ENCODE assay signal across 13 mouse cellular contexts in genomic region chr16:95349745-95350144, GRCm38 (mm10).
DNase-seq lines count a peak whose midpoint lies in the region; ATAC-seq and TF ChIP-seq lines count a peak whose summit lies in the region.
"Had no signal": no experiment of that assay in that cellular context is flagged by ENCODE, and none has a peak within 500 bp of the region (broad histone marks: within the 10 kb centered on the region; RNA-seq: fewer than 3 reads in every experiment).

No protein-coding gene starts in this region.

- in situ Hi-C loops in CH12.LX (cut with MboI; ENCODE audit: low pct_ligation_motif_present, low pct_unique_long_range_greater_than_20kb, low sequenced_read_pairs): loop anchor here (5.0 to 25.0 kb wide), 3 partner anchors 223 to 615 kb away; no protein-coding TSS in a partner anchor

- peak overlapping the region; percentile 62 for H3K27ac ChIP-seq in liver, postnatal 0 days (ENCODE audit: low read depth)
- H3K27ac ChIP-seq in liver, embryonic 11.5 days (ENCODE audit: low read depth, low read length): no peak overlapping the region
- peak overlapping the region; percentile 33 for H3K27ac ChIP-seq in CH12.LX (ENCODE audit: insufficient read depth, low read depth)
- H3K27ac ChIP-seq in kidney, embryonic 16.5 days (ENCODE audit: low read length): no peak overlapping the region
- H3K27ac ChIP-seq: embryonic facial prominence, embryonic 10.5 days; forebrain, embryonic 15.5 days; hindbrain, embryonic 10.5 days; hindbrain, embryonic 15.5 days had no signal

- no peaks in the 10 kb centered on the region for H3K9me3 ChIP-seq in liver, postnatal 0 days (ENCODE audit: low read length)
- no peaks in the 10 kb centered on the region for H3K9me3 ChIP-seq in liver, embryonic 11.5 days (ENCODE audit: control insufficient read depth, low read length)
- no peaks in the 10 kb centered on the region for H3K9me3 ChIP-seq in CH12.LX (replicated peaks; ENCODE audit: low read length)
- no peaks in the 10 kb centered on the region for H3K9me3 ChIP-seq in kidney, embryonic 16.5 days (ENCODE audit: low read length)
- H3K9me3 ChIP-seq: embryonic facial prominence, embryonic 10.5 days; forebrain, embryonic 15.5 days; hindbrain, embryonic 10.5 days; hindbrain, embryonic 15.5 days had no signal

- TF ChIP-seq CTCF in liver, postnatal 0 days (IDR thresholded peaks at IDR 0.05; ENCODE audit: low read depth): no peak
- no peak for TF ChIP-seq CTCF in CH12.LX (conservative IDR thresholded peaks at IDR 0.05 in 1 of 2, IDR thresholded peaks at IDR 0.05 in 1 of 2; ENCODE audit: low read depth in 2 of 2, low read length in 2 of 2)

- no peak for TF ChIP-seq RAD21 in CH12.LX (IDR thresholded peaks at IDR 0.05; ENCODE audit: low read depth, low read length)

- H3K9ac ChIP-seq in liver, postnatal 0 days (replicated peaks): no peak overlapping the region
- H3K9ac ChIP-seq in liver, embryonic 11.5 days (ENCODE audit: low read depth, low read length): no peak overlapping the region
- H3K9ac ChIP-seq in CH12.LX (ENCODE audit: insufficient read depth, low read depth): no peak overlapping the region
- no peak overlapping the region for H3K9ac ChIP-seq in kidney, embryonic 16.5 days (replicated peaks; ENCODE audit: low read length)
- H3K9ac ChIP-seq: forebrain, embryonic 15.5 days; hindbrain, embryonic 15.5 days had no signal

- intact Hi-C loops in heart, postnatal 25 days (cut with DNase I): loop anchor here (2.0 to 10.0 kb wide), 5 partner anchors 83 to 613 kb away; no protein-coding TSS in a partner anchor

- WGBS in liver, postnatal 0 days (ENCODE audit: insufficient replicate concordance): 72% methylated on average over 5 of the region's 5 CpGs
- 74% methylated on average over 5 of the region's 5 CpGs for WGBS in liver, embryonic 11.5 days
- WGBS in kidney, embryonic 16.5 days: 57% methylated on average over 5 of the region's 5 CpGs

- H3K27me3 ChIP-seq in liver, postnatal 0 days (ENCODE audit: insufficient read depth, low read length): no peaks in the 10 kb centered on the region
- H3K27me3 ChIP-seq in liver, embryonic 11.5 days (replicated peaks; ENCODE audit: control insufficient read depth, insufficient read depth, low read length): no peaks in the 10 kb centered on the region
- no peaks in the 10 kb centered on the region for H3K27me3 ChIP-seq in CH12.LX (replicated peaks)
- H3K27me3 ChIP-seq in kidney, embryonic 16.5 days (ENCODE audit: insufficient read depth, low read length): no peaks in the 10 kb centered on the region
- H3K27me3 ChIP-seq: forebrain, embryonic 15.5 days; hindbrain, embryonic 15.5 days had no signal

- H3K36me3 ChIP-seq in liver, postnatal 0 days (replicated peaks; ENCODE audit: insufficient read depth, low read length): no peaks in the 10 kb centered on the region
- H3K36me3 ChIP-seq in liver, embryonic 11.5 days (ENCODE audit: control insufficient read depth, insufficient read depth, low read length): no peaks in the 10 kb centered on the region
- H3K36me3 ChIP-seq in CH12.LX (replicated peaks in 1 of 2; ENCODE audit: control insufficient read depth in 1 of 2, insufficient read depth in 1 of 2, low read length in 1 of 2): no peaks in the 10 kb centered on the region
- H3K36me3 ChIP-seq in kidney, embryonic 16.5 days (ENCODE audit: insufficient read depth, low read length): no peaks in the 10 kb centered on the region
- H3K36me3 ChIP-seq: embryonic facial prominence, embryonic 10.5 days; forebrain, embryonic 15.5 days; hindbrain, embryonic 10.5 days; hindbrain, embryonic 15.5 days had no signal

- no peaks in the 10 kb centered on the region for H3K79me2 ChIP-seq in CH12.LX (replicated peaks; ENCODE audit: control insufficient read depth, extremely low read depth, insufficient read depth, poor library complexity, severe bottlenecking)

- peak; percentile 80 for DNase-seq in heart, adult 11 months
- no peak for DNase-seq in heart, postnatal 25 days (ENCODE audit: low spot score)
- peak; percentile 39 for DNase-seq in liver, postnatal 0 days
- no peak for DNase-seq in liver, embryonic 11.5 days (ENCODE audit: low spot score)
- no peak for DNase-seq in CH12.LX (ENCODE audit: extremely low read depth)
- no peak for DNase-seq in frontal cortex, postnatal 25 days (ENCODE audit: low spot score in 2 of 2)
- DNase-seq: adrenal gland, adult 8-10 months had no signal

- H3K4me2 ChIP-seq in liver, postnatal 0 days (ENCODE audit: low read depth, low read length): no peak overlapping the region
- no peak overlapping the region for H3K4me2 ChIP-seq in liver, embryonic 11.5 days
- H3K4me2 ChIP-seq in CH12.LX (ENCODE audit: insufficient read depth, low read depth, poor library complexity, severe bottlenecking): no peak overlapping the region
- H3K4me2 ChIP-seq in kidney, embryonic 16.5 days (replicated peaks; ENCODE audit: low read depth, low read length): no peak overlapping the region
- H3K4me2 ChIP-seq: forebrain, embryonic 15.5 days; hindbrain, embryonic 15.5 days had no signal

- H3K4me1 ChIP-seq in liver, postnatal 0 days (ENCODE audit: insufficient read depth): 0 out of 2 replicates have a peak, but pooled peaks cover 7% of the 10 kb centered on the region
- peaks cover 18% of the 10 kb centered on the region for H3K4me1 ChIP-seq in liver, embryonic 11.5 days (replicated peaks; ENCODE audit: control insufficient read depth, insufficient read depth, low read length)
- H3K4me1 ChIP-seq in CH12.LX (ENCODE audit: control insufficient read depth in 1 of 2, insufficient read depth in 2 of 2): peaks cover 42 to 49% of the 10 kb centered on the region in 2 experiments
- peaks cover 6% of the 10 kb centered on the region; the same call in 1 of the 2 replicates for H3K4me1 ChIP-seq in kidney, embryonic 16.5 days (ENCODE audit: insufficient read depth, low read length)
- H3K4me1 ChIP-seq: forebrain, embryonic 15.5 days; hindbrain, embryonic 15.5 days had no signal

- TF ChIP-seq EP300 in liver, postnatal 0 days (IDR thresholded peaks at IDR 0.05; ENCODE audit: low read depth): no peak
- no peak for TF ChIP-seq EP300 in CH12.LX (IDR thresholded peaks at IDR 0.05; ENCODE audit: low read length)

- dilution Hi-C loops in CH12.LX (cut with MboI; ENCODE audit: extremely low pct_ligation_motif_present, extremely low pct_unique_long_range_greater_than_20kb, low sequenced_read_pairs): no loop called here

- no peak overlapping the region for H3K4me3 ChIP-seq in liver, postnatal 0 days (ENCODE audit: low read depth, low read length)
- H3K4me3 ChIP-seq in liver, embryonic 11.5 days (ENCODE audit: low read depth, low read length): no peak overlapping the region
- H3K4me3 ChIP-seq in CH12.LX (replicated peaks in 1 of 3; ENCODE audit: low read depth in 2 of 3, low read length in 2 of 3, poor library complexity in 1 of 3): no peak overlapping the region
- no peak overlapping the region for H3K4me3 ChIP-seq in kidney, embryonic 16.5 days (ENCODE audit: low read length)
- H3K4me3 ChIP-seq: embryonic facial prominence, embryonic 10.5 days; forebrain, embryonic 15.5 days; hindbrain, embryonic 10.5 days; hindbrain, embryonic 15.5 days had no signal

- TF ChIP-seq POLR2A in CH12.LX (IDR thresholded peaks at IDR 0.05; ENCODE audit: low read depth, low read length): no peak

- peak; percentile 44 for ATAC-seq in liver, postnatal 0 days
- ATAC-seq in liver, embryonic 11.5 days (replicated peaks; ENCODE audit: low FRiP score): no peak
- peak; percentile 68 for ATAC-seq in megakaryocyte, adult 5-6 weeks (ENCODE audit: poor library complexity, severe bottlenecking)
- no peak for ATAC-seq in kidney, embryonic 16.5 days (ENCODE audit: low FRiP score, low TSS enrichment)

TF ChIP-seq in CH12.LX, 34 proteins besides CTCF, POLR2A, EP300 and RAD21:
- TF ChIP-seq CHD2 (IDR thresholded peaks at IDR 0.05; ENCODE audit: low read length): no peak
- no peak for TF ChIP-seq TCF12 (IDR thresholded peaks at IDR 0.05; ENCODE audit: low read depth, low read length)
- TF ChIP-seq PAX5 (IDR thresholded peaks at IDR 0.05; ENCODE audit: low read length): no peak
- no peak for TF ChIP-seq JUND (conservative IDR thresholded peaks at IDR 0.05; ENCODE audit: low read depth, low read length)
- TF ChIP-seq MYC (IDR thresholded peaks at IDR 0.05; ENCODE audit: low read depth, low read length): no peak
- TF ChIP-seq ETS1 (conservative IDR thresholded peaks at IDR 0.05; ENCODE audit: low read depth, low read length): no peak
- no peak for TF ChIP-seq GABPA (IDR thresholded peaks at IDR 0.05; ENCODE audit: insufficient replicate concordance, low read depth, low read length)
- no peak for TF ChIP-seq SIN3A (IDR thresholded peaks at IDR 0.05; ENCODE audit: low read length)

Comparison
In these comparisons a context has a peak if more than half of its experiments do, and no peak if none do; other contexts are left out.
1. DNase-seq: peak in heart, adult 11 months (single experiment) and liver, postnatal 0 days (single experiment); none in heart, postnatal 25 days (single experiment), liver, embryonic 11.5 days (single experiment), CH12.LX (single experiment) and frontal cortex, postnatal 25 days (0 of 2).
2. ATAC-seq: peak in liver, postnatal 0 days (single experiment) and megakaryocyte, adult 5-6 weeks (single experiment); none in liver, embryonic 11.5 days (single experiment) and kidney, embryonic 16.5 days (single experiment).
3. H3K27ac ChIP-seq: peak in liver, postnatal 0 days (single experiment) and CH12.LX (single experiment); none in liver, embryonic 11.5 days (single experiment) and kidney, embryonic 16.5 days (single experiment).